Mouse (Mus musculus) myocyte (in vitro differentiated cells): ENCODE results near the gene Bnip3.

Experiments
- MYOG ChIP-seq, 3 experiments: IDR thresholded peaks; one replicate each; pipeline ENCODE4 v1.6.1; 2011; ENCODE audit warnings: control low read depth in 2 of 3, low read depth in 2 of 3, mild to moderate bottlenecking in 2 of 3; ENCODE audit not compliant: insufficient read length in 2 of 3, control insufficient read depth in 1 of 3, insufficient read depth in 1 of 3
- POLR2A ChIP-seq: IDR thresholded peaks from one replicate; pipeline ENCODE4 v1.6.1; 2011; ENCODE audit warnings: low read depth, mild to moderate bottlenecking, control low read depth, moderate library complexity; ENCODE audit not compliant: insufficient read length
- POLR2AphosphoS2 ChIP-seq: IDR thresholded peaks from one replicate; pipeline ENCODE4 v1.6.1; 2011; ENCODE audit warnings: low read depth, control low read depth; ENCODE audit not compliant: insufficient read length

GRCm38 (mm10) chr7:138910193-138910562 is 859 bp upstream of the Bnip3 start:
- TF ChIP-seq POLR2A: no peak
- no peak for TF ChIP-seq MYOG (IDR thresholded peaks at IDR 0.05; ENCODE audit: control insufficient read depth in 1 of 3, insufficient read depth in 1 of 3, insufficient read length in 2 of 3, low read depth in 2 of 3)
- no peak for TF ChIP-seq POLR2AphosphoS2
